Mouse (Mus musculus) hindbrain, embryonic 10.5 days (tissue): ENCODE measurements around the gene Map4k1. TPM values are rescaled to one million over a fixed set of nuclear protein-coding genes. Genes with fewer than 3 reads are reported as not detected.
A peak's percentile ranks its signal among the peaks of the same experiment; 100 is the strongest.

Experiments used
- DNase-seq: peaks from one replicate; pipeline ENCODE4 v3.0.0-alpha.2; 2017; ENCODE audit warnings: low spot score
- H3K27ac ChIP-seq: fragments of 300-500 bp; sonication (generic); 2 replicates; pipeline ENCODE4 v1.5.1; 2016; ENCODE audit warnings: mild to moderate bottlenecking, moderate library complexity
- H3K27me3 ChIP-seq: fragments of 300-500 bp; sonication (generic); 2 replicates; pipeline ENCODE4 v1.6.1; 2016; ENCODE audit warnings: mild to moderate bottlenecking; ENCODE audit not compliant: poor library complexity, insufficient read depth, severe bottlenecking
- H3K36me3 ChIP-seq: fragments of 300-500 bp; sonication (generic); 2 replicates; pipeline ENCODE4 v1.6.1; 2016; ENCODE audit warnings: mild to moderate bottlenecking, moderate library complexity
- H3K4me1 ChIP-seq: fragments of 300-500 bp; sonication (generic); replicated peaks from 2 replicates; pipeline ENCODE4 v1.6.1; 2016; ENCODE audit warnings: mild to moderate bottlenecking
- H3K4me3 ChIP-seq: fragments of 300-500 bp; sonication (generic); 2 replicates; pipeline ENCODE4 v1.5.1; 2016; ENCODE audit warnings: mild to moderate bottlenecking, moderate library complexity
- H3K9me3 ChIP-seq: fragments of 300-500 bp; sonication (generic); 2 replicates; pipeline ENCODE4 v1.6.1; 2016; ENCODE audit warnings: mild to moderate bottlenecking, moderate library complexity
- WGBS: fragments of 180-500 bp; shearing (Covaris S2); methylation state at CpG from one replicate; pipeline ENCODE4 v1.1.7; 2016; 5-methylcytosine and 5-hydroxymethylcytosine counted together
- polyA plus RNA-seq: library from polyadenylated mRNA; unstranded; fragments of >200 nt; fragmentation: Nextera tagmentation; extraction: Ambion mirVana; gene quantifications from 2 replicates; pipeline ENCODE4 v1.2.1, GENCODE M21; 2016

Gene Map4k1
- polyA plus RNA-seq, 1 experiment from 2014 or later: 8.8 TPM

DNA sequence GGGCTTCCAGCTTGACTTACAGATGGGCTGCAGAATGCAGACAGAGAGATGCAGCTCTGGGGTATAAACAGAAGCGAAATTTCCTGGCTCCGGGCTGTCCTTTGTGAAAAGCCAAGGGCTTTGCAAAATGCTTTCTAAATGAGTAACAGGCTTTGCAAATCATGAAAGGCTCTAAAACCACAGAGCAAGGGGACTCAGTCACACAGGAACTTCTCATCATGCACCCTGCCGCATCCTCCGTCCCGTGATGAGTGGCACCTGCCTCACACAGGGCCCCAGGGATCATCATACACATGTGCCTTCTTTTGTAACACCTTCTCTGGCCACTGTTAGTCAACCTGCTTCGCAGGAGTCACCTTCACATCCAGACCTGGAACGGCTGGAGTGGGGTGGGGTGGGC lies 43.7 kb downstream of the Map4k1 start:
- no peak overlapping the region for H3K4me3 ChIP-seq
- no peaks in the 10 kb centered on the region for H3K9me3 ChIP-seq
- H3K36me3 ChIP-seq: no peaks in the 10 kb centered on the region
- 83% methylated on average over 7 of the region's 7 CpGs for WGBS
- no peak for DNase-seq
- H3K27me3 ChIP-seq: peaks cover 20% of the 10 kb centered on the region
- H3K4me1 ChIP-seq: no peaks in the 10 kb centered on the region
- H3K27ac ChIP-seq: no peak overlapping the region

DNA sequence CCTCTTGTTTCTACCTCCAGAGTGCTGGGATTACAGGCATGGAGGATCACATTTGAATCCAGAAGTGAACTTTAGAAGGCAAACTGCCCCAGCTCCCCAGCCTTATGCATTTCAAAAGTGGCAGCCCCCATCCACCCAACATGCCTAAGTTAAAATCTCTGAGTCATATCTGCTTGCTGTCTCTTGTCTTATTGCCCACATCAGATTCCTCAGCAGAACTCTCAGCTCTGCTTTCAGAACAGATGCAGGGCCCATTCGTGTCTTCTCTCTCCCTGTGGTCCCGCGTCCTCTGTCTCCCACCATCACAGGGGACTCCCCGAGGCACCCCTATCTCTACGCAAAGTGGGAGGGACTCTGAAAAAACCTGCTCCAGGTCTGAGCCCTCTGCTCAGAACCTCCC lies 44.3 kb downstream of the Map4k1 start:
- H3K36me3 ChIP-seq: no peaks in the 10 kb centered on the region
- H3K4me3 ChIP-seq: no peak overlapping the region
- peaks cover 14% of the 10 kb centered on the region for H3K27me3 ChIP-seq
- no peaks in the 10 kb centered on the region for H3K9me3 ChIP-seq
- WGBS: 91% methylated on average over 5 of the region's 5 CpGs
- no peaks in the 10 kb centered on the region for H3K4me1 ChIP-seq
- H3K27ac ChIP-seq: no peak overlapping the region
- DNase-seq: no peak

GRCm38 (mm10) chr7:29026811-29027210 lies 45.0 kb downstream of the Map4k1 start:
- Histone ChIP-seq H3K9me3 (no peaks in the 10 kb centered on the region), H3K36me3 (no peaks in the 10 kb centered on the region), H3K4me3 (no peak overlapping the region), H3K4me1 (no peaks in the 10 kb centered on the region), H3K27me3 (peaks cover 10% of the 10 kb centered on the region; the same call in 1 of the 2 replicates), H3K27ac (no peak overlapping the region)
- WGBS: 79% methylated on average over 4 of the region's 4 CpGs
- DNase-seq: no peak

DNA sequence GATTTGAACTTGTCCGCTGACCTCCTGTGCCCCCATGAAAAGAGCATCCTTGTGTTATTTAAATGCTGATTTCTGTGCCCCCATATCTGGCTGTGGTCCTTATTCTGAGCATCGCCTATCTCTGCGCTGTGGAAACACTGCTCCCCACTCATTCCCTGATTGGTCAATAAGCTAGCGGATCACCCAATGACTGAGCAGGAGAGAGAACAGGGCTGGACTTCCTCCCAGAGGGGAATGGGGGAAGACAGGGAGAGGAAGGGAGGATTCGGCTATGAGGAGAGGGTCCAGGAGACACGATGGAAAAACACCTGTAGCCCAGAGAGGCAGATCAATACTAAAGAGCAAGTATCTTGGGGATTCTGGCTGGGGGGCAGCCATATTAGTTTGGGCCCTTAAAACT lies 46.9 kb downstream of the Map4k1 start:
- Histone ChIP-seq H3K36me3 (no peaks in the 10 kb centered on the region), H3K4me1 (no peaks in the 10 kb centered on the region), H3K9me3 (no peaks in the 10 kb centered on the region), H3K4me3 (no peak overlapping the region), H3K27ac (no peak overlapping the region), H3K27me3 (no peaks in the 10 kb centered on the region)
- DNase-seq: no peak
- 82% methylated on average over 6 of the region's 6 CpGs for WGBS

DNA sequence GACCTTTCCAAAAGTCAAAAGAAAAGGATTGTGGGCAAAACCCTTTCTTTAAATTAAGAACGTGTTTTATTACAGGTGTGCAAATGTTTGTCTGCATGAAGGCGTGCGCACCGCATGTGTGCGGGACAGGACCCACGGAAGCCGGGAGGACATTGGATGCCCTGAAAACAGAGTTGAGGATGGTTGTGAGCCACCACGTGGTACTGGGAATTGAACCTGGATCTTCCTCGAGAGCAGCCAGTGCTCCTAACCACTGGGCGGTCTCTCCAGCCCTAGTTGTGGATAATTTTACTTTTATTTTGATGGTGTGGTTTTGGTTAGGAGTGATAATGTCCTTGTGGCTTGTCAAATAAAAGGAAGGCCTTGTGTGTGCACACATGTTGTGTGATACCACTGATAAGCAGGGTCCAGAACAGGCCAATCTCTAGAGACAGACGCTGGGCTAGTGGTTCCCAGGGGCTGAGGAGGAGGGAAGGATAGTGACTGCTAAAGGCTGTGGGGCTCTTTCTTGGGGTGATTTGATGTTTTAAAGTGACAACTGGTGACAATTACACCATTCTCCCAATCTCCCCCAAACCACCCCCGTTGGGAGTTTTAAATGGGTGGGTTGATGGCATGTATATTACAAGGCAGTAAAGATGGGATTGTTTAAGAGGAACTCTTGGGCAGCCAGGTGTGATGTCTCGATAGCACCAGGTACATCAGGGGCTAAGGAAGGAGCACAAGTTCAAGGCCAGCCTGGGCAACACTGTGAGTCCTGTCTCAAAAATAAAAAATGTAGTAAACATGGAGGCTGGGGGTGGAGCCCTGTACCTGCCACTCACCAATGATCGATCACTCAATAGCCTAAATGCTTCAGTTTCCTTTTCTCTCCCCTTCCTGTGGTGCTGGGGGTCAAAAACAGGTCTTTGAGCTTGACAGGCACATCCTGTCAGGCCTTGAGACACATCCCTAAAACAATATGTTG lies 48.1 kb downstream of the Map4k1 start:
- Histone ChIP-seq H3K4me3 (no peak overlapping the region), H3K27me3 (no peaks in the 10 kb centered on the region), H3K36me3 (no peaks in the 10 kb centered on the region), H3K4me1 (no peaks in the 10 kb centered on the region), H3K27ac (no peak overlapping the region), H3K9me3 (no peaks in the 10 kb centered on the region)
- 85% methylated on average over 14 of the region's 14 CpGs for WGBS
- no peak for DNase-seq

- Histone ChIP-seq H3K4me1 (no peaks in the 10 kb centered on the region), H3K36me3 (no peaks in the 10 kb centered on the region), H3K9me3 (0 out of 2 replicates have a peak, but pooled peaks cover 5% of the 10 kb centered on the region), H3K27me3 (no peaks in the 10 kb centered on the region), H3K27ac (no peak overlapping the region), H3K4me3 (no peak overlapping the region)
- WGBS: 94% methylated on average over 10 of the region's 10 CpGs
- no peak for DNase-seq
Measured at GRCm38 (mm10) chr7:29031641-29032040, 49.8 kb downstream of the Map4k1 start.

DNA sequence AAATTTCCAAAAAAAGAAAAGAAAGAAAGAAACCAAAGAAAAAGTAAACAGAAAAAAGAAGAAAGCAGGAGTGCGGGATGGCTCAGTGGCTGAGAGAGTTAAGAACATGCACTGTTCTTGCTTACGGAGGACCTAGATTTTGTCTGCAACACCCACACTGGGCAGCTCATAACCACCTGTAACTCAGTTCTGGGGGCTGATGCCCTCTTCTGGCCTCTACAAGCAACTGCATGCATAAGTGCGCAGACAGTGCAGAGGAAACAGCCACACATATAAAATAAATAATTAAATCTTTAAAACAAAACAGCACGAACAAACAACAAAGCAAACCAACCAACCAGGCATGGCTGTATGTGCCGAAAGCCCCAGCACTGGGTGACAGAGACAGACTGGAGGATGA lies 50.8 kb downstream of the Map4k1 start:
- WGBS: 85% methylated on average over 5 of the region's 5 CpGs
- no peak overlapping the region for H3K27ac ChIP-seq
- 0 out of 2 replicates have a peak, but pooled peaks cover 5% of the 10 kb centered on the region for H3K9me3 ChIP-seq
- no peak overlapping the region for H3K4me3 ChIP-seq
- no peaks in the 10 kb centered on the region for H3K36me3 ChIP-seq
- no peak for DNase-seq
- H3K4me1 ChIP-seq: no peaks in the 10 kb centered on the region
- no peaks in the 10 kb centered on the region for H3K27me3 ChIP-seq

DNA sequence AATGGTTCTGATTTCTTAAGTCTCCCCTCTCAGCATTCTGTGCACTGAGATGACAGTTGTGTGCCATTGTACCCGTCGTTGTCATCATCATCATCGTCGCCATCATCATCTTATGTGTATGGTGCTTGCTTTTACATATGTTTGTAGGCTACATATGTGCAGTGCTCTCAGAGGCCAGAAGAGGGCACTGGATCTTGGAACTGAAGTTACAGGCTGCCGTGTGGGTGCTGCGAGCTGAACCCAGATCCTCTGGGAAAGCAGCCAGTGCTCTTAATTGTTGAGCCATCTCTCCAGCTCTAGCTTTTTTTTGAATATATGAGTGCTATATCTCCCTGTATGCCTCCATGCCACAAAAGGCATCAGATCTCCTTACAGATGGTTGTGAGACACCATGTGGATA lies 55.4 kb downstream of the Map4k1 start:
- Histone ChIP-seq H3K9me3 (0 out of 2 replicates have a peak, but pooled peaks cover 5% of the 10 kb centered on the region), H3K27ac (no peak overlapping the region), H3K36me3 (no peaks in the 10 kb centered on the region), H3K4me1 (peaks cover 13% of the 10 kb centered on the region), H3K27me3 (no peaks in the 10 kb centered on the region), H3K4me3 (no peak overlapping the region)
- no peak for DNase-seq
- 83% methylated on average over 6 of the region's 6 CpGs for WGBS

GRCm38 (mm10) chr7:29039604-29039984 lies 57.7 kb downstream of the Map4k1 start:
- DNase-seq: peak; percentile 89
- 0 out of 2 replicates have a peak, but pooled peaks cover 5% of the 10 kb centered on the region for H3K9me3 ChIP-seq
- H3K4me3 ChIP-seq: peak overlapping the region; percentile 55
- peaks cover 31% of the 10 kb centered on the region for H3K4me1 ChIP-seq
- no peaks in the 10 kb centered on the region for H3K36me3 ChIP-seq
- peak overlapping the region; percentile 86 for H3K27ac ChIP-seq
- WGBS: 3% methylated on average over 11 of the region's 11 CpGs
- H3K27me3 ChIP-seq: no peaks in the 10 kb centered on the region

DNA sequence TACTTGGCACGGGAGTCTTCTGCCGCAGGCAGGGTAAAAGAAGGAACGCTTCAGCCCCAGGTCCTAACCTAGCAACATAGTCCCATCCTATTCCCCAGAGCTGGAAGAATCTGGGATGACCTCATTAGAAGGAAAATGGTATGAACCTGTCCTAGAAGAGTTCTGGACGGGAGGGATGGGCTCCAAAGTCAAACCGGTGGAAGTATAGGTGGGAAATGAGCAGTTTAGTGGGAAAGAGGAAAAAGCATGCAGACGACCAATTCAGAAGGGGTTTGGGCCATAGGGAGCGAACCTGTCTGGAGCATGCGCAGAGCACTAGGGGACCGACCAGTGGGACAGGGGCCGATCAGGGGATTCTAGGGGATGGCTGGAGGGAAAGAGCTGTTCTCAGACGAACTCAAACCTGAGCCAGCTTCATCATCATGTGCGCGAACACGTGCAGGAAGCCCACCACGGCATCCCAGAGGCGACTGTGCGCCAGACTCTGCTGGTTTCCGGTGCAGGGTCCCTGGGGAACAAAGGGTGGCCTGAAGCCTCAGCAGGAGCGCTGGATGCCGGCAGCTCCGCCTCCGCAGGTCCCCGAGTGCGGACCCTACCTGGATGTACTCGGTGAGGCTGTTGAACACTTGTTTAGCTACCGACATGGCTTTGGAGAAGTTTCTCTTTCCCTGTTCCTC lies 58.3 kb downstream of the Map4k1 start:
- Histone ChIP-seq H3K4me3 (peak overlapping the region; percentile 55), H3K27me3 (peaks cover under 1% of the 10 kb centered on the region; the same call in 1 of the 2 replicates), H3K9me3 (0 out of 2 replicates have a peak, but pooled peaks cover 5% of the 10 kb centered on the region), H3K36me3 (no peaks in the 10 kb centered on the region), H3K4me1 (peaks cover 35% of the 10 kb centered on the region), H3K27ac (peak overlapping the region; percentile 86)
- DNase-seq: peak; percentile 74
- 1% methylated on average over 26 of the region's 26 CpGs for WGBS

- Histone ChIP-seq H3K9me3 (0 out of 2 replicates have a peak, but pooled peaks cover 3% of the 10 kb centered on the region), H3K27me3 (peaks cover 8% of the 10 kb centered on the region), H3K4me3 (no peak overlapping the region), H3K36me3 (no peaks in the 10 kb centered on the region), H3K27ac (no peak overlapping the region), H3K4me1 (peaks cover 36% of the 10 kb centered on the region)
- 82% methylated on average over 5 of the region's 5 CpGs for WGBS
- DNase-seq: no peak
Measured at GRCm38 (mm10) chr7:29041194-29041593, 59.3 kb downstream of the Map4k1 start.

DNA sequence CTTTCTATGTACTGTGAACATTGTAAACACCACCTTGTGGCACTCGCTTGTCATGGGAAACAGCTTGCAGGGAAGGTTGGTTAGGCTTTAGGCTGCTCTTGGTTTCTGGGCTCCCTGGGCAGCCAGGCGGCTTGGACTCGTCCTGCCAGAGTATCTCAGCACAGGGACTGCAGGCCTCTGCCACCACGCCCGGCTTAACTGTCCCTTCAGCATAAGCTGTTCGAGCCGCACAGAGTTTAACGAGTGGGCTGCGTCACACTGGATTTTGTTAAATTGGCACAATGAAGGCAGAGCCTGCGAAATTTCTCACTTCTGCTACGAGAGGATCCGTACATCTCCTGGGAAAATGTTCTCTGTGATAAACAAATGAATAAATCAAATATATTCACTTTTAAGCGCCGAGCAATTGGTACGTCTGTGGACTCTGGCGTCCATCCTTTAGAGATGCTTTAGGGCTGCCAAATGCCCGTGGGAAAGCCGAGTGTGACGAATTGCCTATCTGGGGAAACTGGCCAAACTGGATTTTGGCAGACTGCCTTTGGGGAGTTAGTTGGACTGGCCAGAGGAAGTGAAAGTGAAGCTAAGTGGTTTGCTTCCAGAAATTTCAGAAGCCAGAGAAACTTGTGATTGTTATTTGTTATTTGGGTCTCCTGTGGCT lies 61.3 kb downstream of the Map4k1 start:
- no peak for DNase-seq
- Histone ChIP-seq H3K9me3 (peaks cover under 1% of the 10 kb centered on the region; the same call in 1 of the 2 replicates), H3K36me3 (no peaks in the 10 kb centered on the region), H3K4me1 (peaks cover 42% of the 10 kb centered on the region), H3K27ac (peak overlapping the region; percentile 53; the same call in 1 of the 2 replicates), H3K4me3 (no peak overlapping the region), H3K27me3 (peaks cover 8% of the 10 kb centered on the region)
- 82% methylated on average over 19 of the region's 19 CpGs for WGBS
